Mouse (Mus musculus) MEL (cell line): ENCODE data around the gene Tlk2. TPM values are rescaled to one million over a fixed set of nuclear protein-coding genes. Genes with fewer than 3 reads are reported as not detected.

Source experiments
- DNase-seq: peaks from one replicate; pipeline ENCODE4 v3.0.0; 2011; ENCODE audit warnings: low read depth, low spot score
- H3K27ac ChIP-seq: 2 replicates; pipeline ENCODE4 v1.5.1; 2012; ENCODE audit warnings: low read depth, mild to moderate bottlenecking, control low read depth, low read length, moderate library complexity; ENCODE audit not compliant: control insufficient read depth
- H3K27me3 ChIP-seq, 2 experiments: fragments of 150-350 bp in 1 of 2; sonication (generic) in 1 of 2; 2 replicates each; pipeline ENCODE4 v1.6.1; 2012; ENCODE audit warnings: low read length in 2 of 2, mild to moderate bottlenecking in 2 of 2, improper control_type of control experiment in 1 of 2, moderate library complexity in 1 of 2; ENCODE audit not compliant: insufficient read depth in 2 of 2, control insufficient read depth in 1 of 2
- H3K36me3 ChIP-seq, 2 experiments: 2 replicates each; pipeline ENCODE4 v1.6.1; 2012 to 2014; ENCODE audit warnings: low read length in 2 of 2, improper control_type of control experiment in 1 of 2, inconsistent platforms in 1 of 2, mild to moderate bottlenecking in 1 of 2; ENCODE audit not compliant: insufficient read depth in 2 of 2, control insufficient read depth in 1 of 2
- H3K4me1 ChIP-seq, 2 experiments: fragments of 150-350 bp in 1 of 2; sonication (generic) in 1 of 2; 2 replicates each; pipeline ENCODE4 v1.6.1; 2012; ENCODE audit warnings: low read length in 2 of 2, improper control_type of control experiment in 1 of 2, mild to moderate bottlenecking in 1 of 2; ENCODE audit not compliant: insufficient read depth in 2 of 2, control insufficient read depth in 1 of 2
- H3K4me3 ChIP-seq, 2 experiments: fragments of 150-350 bp in 1 of 2; sonication (generic) in 1 of 2; 2 replicates each; pipeline ENCODE4 v1.5.1; 2012; ENCODE audit warnings: low read depth in 2 of 2, low read length in 2 of 2, mild to moderate bottlenecking in 2 of 2, moderate library complexity in 2 of 2, control low read depth in 1 of 2, improper control_type of control experiment in 1 of 2; ENCODE audit not compliant: control insufficient read depth in 1 of 2, insufficient read depth in 1 of 2
- H3K79me2 ChIP-seq: 2 replicates; pipeline ENCODE4 v1.6.1; 2012; ENCODE audit warnings: mild to moderate bottlenecking, low read length, moderate library complexity; ENCODE audit not compliant: control insufficient read depth, poor library complexity, insufficient read depth
- H3K9ac ChIP-seq: 2 replicates; pipeline ENCODE4 v1.6.1; 2012; ENCODE audit warnings: low read depth, mild to moderate bottlenecking, control low read depth, low read length, moderate library complexity; ENCODE audit not compliant: control insufficient read depth, poor library complexity, severe bottlenecking
- H3K9me3 ChIP-seq: fragments of 150-350 bp; sonication (generic); replicated peaks from 2 replicates; pipeline ENCODE4 v1.6.1; 2012; ENCODE audit warnings: mild to moderate bottlenecking, low read length, improper control_type of control experiment, moderate library complexity; ENCODE audit not compliant: insufficient read depth
- CHD2 ChIP-seq: IDR thresholded peaks from 2 replicates; pipeline ENCODE4 v1.6.1; 2011; ENCODE audit warnings: low read length, improper control_type of control experiment
- CTCF ChIP-seq, 3 experiments: IDR thresholded peaks in 2 of 3; conservative IDR thresholded peaks in 1 of 3; 2 replicates each; pipeline ENCODE4 v1.5.1; 2011 to 2012; ENCODE audit warnings: low read length in 3 of 3, low read depth in 2 of 3, mild to moderate bottlenecking in 2 of 3, improper control_type of control experiment in 1 of 3, inconsistent platforms in 1 of 3, mixed read lengths in 1 of 3, moderate library complexity in 1 of 3; ENCODE audit not compliant: control insufficient read depth in 1 of 3, insufficient read depth in 1 of 3, poor library complexity in 1 of 3, severe bottlenecking in 1 of 3
- ELF1 ChIP-seq: IDR thresholded peaks from 2 replicates; pipeline ENCODE4 v1.6.1; 2014; ENCODE audit warnings: low read depth, mild to moderate bottlenecking, inconsistent platforms, low read length, improper control_type of control experiment, moderate library complexity
- EP300 ChIP-seq, 2 experiments: IDR thresholded peaks; 2 replicates each; pipeline ENCODE4 v1.6.1; 2011; ENCODE audit warnings: improper control_type of control experiment in 2 of 2, low read length in 2 of 2, low read depth in 1 of 2, mild to moderate bottlenecking in 1 of 2
- ETS1 ChIP-seq: IDR thresholded peaks from 2 replicates; pipeline ENCODE4 v1.6.1; 2012; ENCODE audit warnings: low read depth, mild to moderate bottlenecking, inconsistent platforms, low read length, improper control_type of control experiment, moderate library complexity
- GABPA ChIP-seq: IDR thresholded peaks from 2 replicates; pipeline ENCODE4 v1.6.1; 2012; ENCODE audit warnings: low read depth, mild to moderate bottlenecking, inconsistent platforms, low read length, improper control_type of control experiment, moderate library complexity
- KAT2A ChIP-seq: conservative IDR thresholded peaks from 2 replicates; pipeline ENCODE4 v1.6.1; 2012; ENCODE audit warnings: low read depth, low read length, improper control_type of control experiment, inconsistent platforms
- MAX ChIP-seq: IDR thresholded peaks from 2 replicates; pipeline ENCODE4 v1.6.1; 2011; ENCODE audit warnings: low read length, improper control_type of control experiment
- MAZ ChIP-seq: IDR thresholded peaks from 2 replicates; pipeline ENCODE4 v1.6.1; 2012; ENCODE audit warnings: low read depth, mild to moderate bottlenecking, inconsistent platforms, low read length, improper control_type of control experiment
- MXI1 ChIP-seq: IDR thresholded peaks from 2 replicates; pipeline ENCODE4 v1.6.1; 2011; ENCODE audit warnings: mild to moderate bottlenecking, low read depth, low read length, improper control_type of control experiment
- MYB ChIP-seq: IDR thresholded peaks from 2 replicates; pipeline ENCODE4 v1.6.1; 2011; ENCODE audit warnings: mild to moderate bottlenecking, low read depth, low read length, improper control_type of control experiment
- NELFE ChIP-seq: IDR thresholded peaks from 2 replicates; pipeline ENCODE4 v1.6.1; 2011; ENCODE audit warnings: low read depth, low read length, improper control_type of control experiment
- POLR2AphosphoS2 ChIP-seq: IDR thresholded peaks from 2 replicates; pipeline ENCODE4 v1.6.1; 2011; ENCODE audit warnings: low read length, improper control_type of control experiment
- RAD21 ChIP-seq: IDR thresholded peaks from 2 replicates; pipeline ENCODE4 v1.6.1; 2011; ENCODE audit warnings: mild to moderate bottlenecking, low read depth, low read length, improper control_type of control experiment
- RCOR1 ChIP-seq: IDR thresholded peaks from 2 replicates; pipeline ENCODE4 v1.6.1; 2012; ENCODE audit warnings: low read depth, mild to moderate bottlenecking, inconsistent platforms, low read length, improper control_type of control experiment
- SMC3 ChIP-seq: IDR thresholded peaks from 2 replicates; pipeline ENCODE4 v1.6.1; 2011; ENCODE audit warnings: low read depth, low read length, improper control_type of control experiment
- USF1 ChIP-seq: IDR thresholded peaks from 2 replicates; pipeline ENCODE4 v1.6.1; 2014; ENCODE audit warnings: low read depth, mild to moderate bottlenecking, inconsistent platforms, low read length, improper control_type of control experiment, moderate library complexity
- USF2 ChIP-seq, 2 experiments: IDR thresholded peaks; 2 replicates each; pipeline ENCODE4 v1.6.1; 2011 to 2012; ENCODE audit warnings: improper control_type of control experiment in 2 of 2, low read length in 2 of 2, borderline replicate concordance in 1 of 2, inconsistent platforms in 1 of 2, low read depth in 1 of 2, mild to moderate bottlenecking in 1 of 2; ENCODE audit not compliant: insufficient read depth in 1 of 2
- ZMIZ1 ChIP-seq: IDR thresholded peaks from 2 replicates; pipeline ENCODE4 v1.6.1; 2012; ENCODE audit warnings: low read depth, mild to moderate bottlenecking, inconsistent platforms, low read length, improper control_type of control experiment, moderate library complexity
- ZNF384 ChIP-seq: IDR thresholded peaks from 2 replicates; pipeline ENCODE4 v1.6.1; 2012; ENCODE audit warnings: low read depth, mild to moderate bottlenecking, inconsistent platforms, low read length, improper control_type of control experiment
- polyA plus RNA-seq, 2 experiments: library from polyadenylated mRNA; stranded (reverse) in 1 of 2; unstranded in 1 of 2; fragments of >175 nt in 1 of 2; fragments of >200 nt in 1 of 2; gene quantifications; 2 replicates each; pipeline versions ENCODE4 v1.2.1 to v1.2.4; 2012; ENCODE audit warnings: low replicate concordance in 2 of 2, low read depth in 1 of 2; ENCODE audit not compliant: insufficient read length in 2 of 2, insufficient read depth in 1 of 2, missing spikeins in 1 of 2
- total RNA-seq: library from RNA; depleted of rRNA; stranded (reverse); fragments of 300-350 nt; gene quantifications from 2 replicates; pipeline ENCODE4 v1.2.3, GENCODE M21; 2012; rRNA removed

Gene Tlk2
- total RNA-seq (52.7 and 60.9 TPM in 2 replicates), polyA plus RNA-seq (10 to 100 TPM in 1 of 2 experiments, not detected in 1; 46.5 TPM)

DNA sequence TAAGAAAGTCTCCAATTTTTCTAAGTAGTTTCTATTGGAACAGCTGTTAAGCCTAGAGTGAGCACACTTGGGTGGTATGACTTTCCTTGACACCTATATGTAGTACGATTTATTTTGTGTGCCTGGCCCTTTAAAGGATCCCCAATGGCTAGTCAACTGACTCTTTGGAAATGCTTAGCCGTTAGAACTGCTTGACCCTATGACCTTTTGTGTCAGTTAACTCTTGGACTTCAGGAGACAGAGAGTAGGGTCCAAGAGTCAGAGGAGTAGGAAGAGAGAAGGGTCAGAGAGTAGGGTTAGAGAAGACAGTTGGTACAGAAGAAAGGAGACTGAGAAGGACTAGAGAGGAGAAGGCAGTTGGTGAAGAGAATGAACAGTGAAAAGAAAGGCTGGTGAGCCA lies at the start of gene Tlk2:
TSS of gene Tlk2 (plus strand) at position 292 of the 400 bp plus-strand sequence.
- H3K9ac ChIP-seq: peak within 1 kb of the TSS; percentile 85; the same call in 1 of the 2 replicates
- H3K27ac ChIP-seq: no peak within 1 kb of the TSS

DNA sequence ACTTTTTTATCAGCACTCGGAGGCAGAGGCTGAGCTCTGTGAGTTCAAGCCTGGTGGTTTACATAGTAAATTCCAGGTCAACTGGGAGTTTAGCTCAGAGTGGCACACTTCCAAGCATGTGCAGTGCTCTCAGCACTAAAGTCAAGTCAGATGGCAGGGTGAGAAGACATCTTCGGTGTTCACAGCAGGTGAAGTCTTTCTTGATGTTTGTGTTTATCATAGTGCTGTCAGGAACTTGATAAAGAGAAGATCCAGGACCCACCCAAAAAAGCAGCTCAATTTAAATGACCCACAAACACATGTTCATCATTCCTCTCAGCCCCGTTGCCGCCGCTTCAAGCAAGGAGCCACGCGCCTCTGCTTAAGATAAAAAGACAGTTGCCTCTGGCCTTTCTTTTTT lies 42.9 kb upstream of the Tlk2 start:
- Histone ChIP-seq H3K79me2 (no peaks in the 10 kb centered on the region), H3K27me3 (no peaks in the 10 kb centered on the region), H3K4me1 (no peaks in the 10 kb centered on the region), H3K27ac (no peak overlapping the region), H3K9ac (no peak overlapping the region), H3K9me3 (no peaks in the 10 kb centered on the region), H3K4me3 (no peak overlapping the region), H3K36me3 (peaks cover 0 to 24% of the 10 kb centered on the region in 2 experiments; a peak in 2 of 4 replicates)
- TF ChIP-seq GABPA: no peak
- TF ChIP-seq NELFE: no peak
- no peak for TF ChIP-seq RAD21
- no peak for TF ChIP-seq ZNF384
- TF ChIP-seq MAX: no peak
- no peak for TF ChIP-seq USF1
- TF ChIP-seq SMC3: no peak
- no peak for TF ChIP-seq CHD2
- TF ChIP-seq ZMIZ1: no peak
- TF ChIP-seq MAZ: no peak
- TF ChIP-seq RCOR1: no peak
- no peak for DNase-seq

More for the DNA sequence above, at the start of gene Tlk2:
- H3K4me1 ChIP-seq: peaks cover 13 to 14% of the 10 kb centered on the region in 2 experiments
- H3K27me3 ChIP-seq: no peaks in the 10 kb centered on the region
- peaks cover 0 to 20% of the 10 kb centered on the region in 2 experiments; a peak in 2 of 4 replicates for H3K36me3 ChIP-seq
- H3K79me2 ChIP-seq: peaks cover 32% of the 10 kb centered on the region
- no peak for DNase-seq
- H3K9me3 ChIP-seq: no peaks in the 10 kb centered on the region
- H3K4me3 ChIP-seq: peak within 1 kb of the TSS; percentile 82 to 88; a peak in 2 of 4 replicates
- no peak for TF ChIP-seq USF2 (IDR thresholded peaks at IDR 0.05; ENCODE audit: borderline replicate concordance in 1 of 2, insufficient read depth in 1 of 2, low read depth in 1 of 2, low read length in 2 of 2)
- no peak for TF ChIP-seq KAT2A
- TF ChIP-seq MXI1: no peak
- TF ChIP-seq RCOR1: no peak
- no peak for TF ChIP-seq ELF1
- no peak for TF ChIP-seq EP300 (IDR thresholded peaks at IDR 0.05; ENCODE audit: low read depth in 1 of 2, low read length in 2 of 2)
- no peak for TF ChIP-seq ETS1
- TF ChIP-seq MYB: no peak
- TF ChIP-seq MAZ: no peak
- TF ChIP-seq CTCF (IDR thresholded peaks at IDR 0.05 in 2 of 3, conservative IDR thresholded peaks at IDR 0.05 in 1 of 3; ENCODE audit: control insufficient read depth in 1 of 3, insufficient read depth in 1 of 3, low read depth in 2 of 3, low read length in 3 of 3, poor library complexity in 1 of 3, severe bottlenecking in 1 of 3): no peak
- TF ChIP-seq POLR2AphosphoS2: no peak
